Mouse (Mus musculus) limb, embryonic 10.5 days (tissue): ENCODE measurements around the gene Pip4k2c. TPM values are rescaled to one million over a fixed set of nuclear protein-coding genes. Genes with fewer than 3 reads are reported as not detected.

ENCODE experiments used
- DNase-seq: peaks from one replicate; pipeline ENCODE4 v3.0.0-alpha.2; 2017; ENCODE audit warnings: low spot score
- H3K27ac ChIP-seq: fragments of 300-500 bp; sonication (generic); 2 replicates; pipeline ENCODE4 v1.5.1; 2016; ENCODE audit warnings: mild to moderate bottlenecking
- H3K27me3 ChIP-seq: fragments of 300-500 bp; sonication (generic); 2 replicates; pipeline ENCODE4 v1.6.1; 2016; ENCODE audit warnings: low read depth, mild to moderate bottlenecking; ENCODE audit not compliant: poor library complexity, severe bottlenecking
- H3K36me3 ChIP-seq: fragments of 300-500 bp; sonication (generic); 2 replicates; pipeline ENCODE4 v1.6.1; 2016; ENCODE audit warnings: mild to moderate bottlenecking, moderate library complexity
- H3K4me1 ChIP-seq: fragments of 300-500 bp; sonication (generic); 2 replicates; pipeline ENCODE4 v1.6.1; 2016
- H3K4me3 ChIP-seq: fragments of 300-500 bp; sonication (generic); 2 replicates; pipeline ENCODE4 v1.5.1; 2016; ENCODE audit warnings: mild to moderate bottlenecking, moderate library complexity
- H3K9me3 ChIP-seq: fragments of 300-500 bp; sonication (generic); replicated peaks from 2 replicates; pipeline ENCODE4 v1.6.1; 2016; ENCODE audit warnings: mild to moderate bottlenecking
- WGBS: fragments of 180-500 bp; shearing (Covaris S2); methylation state at CpG from one replicate; pipeline ENCODE4 v1.1.7; 2016; 5-methylcytosine and 5-hydroxymethylcytosine counted together
- polyA plus RNA-seq: library from polyadenylated mRNA; unstranded; fragments of >200 nt; fragmentation: Nextera tagmentation; extraction: Ambion mirVana; gene quantifications from 2 replicates; pipeline ENCODE4 v1.2.1, GENCODE M21; 2016

Gene Pip4k2c
- 25.0 and 27.8 TPM in 2 replicates for polyA plus RNA-seq

DNA sequence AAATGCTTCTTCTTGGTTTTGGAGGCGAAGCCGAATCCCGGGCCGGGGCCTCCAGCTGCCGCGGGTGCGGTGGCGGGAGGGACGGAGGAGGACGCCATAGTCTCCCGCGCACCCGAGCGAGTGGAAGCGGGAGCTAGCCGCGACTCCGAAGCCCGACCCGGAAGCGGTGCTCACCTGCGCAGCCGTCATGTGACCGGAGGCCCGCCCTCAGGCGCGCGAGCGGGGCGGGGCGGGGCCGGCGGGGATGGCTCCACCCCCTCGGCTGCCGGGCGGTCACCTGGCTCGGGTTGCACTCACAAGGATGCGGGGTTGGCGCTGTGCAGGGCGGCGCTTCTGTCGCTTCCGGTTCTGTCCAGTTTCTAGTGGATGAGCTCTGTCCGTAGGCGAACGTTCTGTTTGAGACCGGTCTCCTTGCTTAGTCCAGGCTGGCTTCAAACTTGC is at the start of gene Pip4k2c:
Pip4k2c (minus strand) TSS at position 172 of the 441 bp plus-strand sequence.
- under 1% methylated on average over 47 of the region's 47 CpGs for WGBS
- H3K27ac ChIP-seq, result peak within 1 kb of the TSS; percentile 88

DNA sequence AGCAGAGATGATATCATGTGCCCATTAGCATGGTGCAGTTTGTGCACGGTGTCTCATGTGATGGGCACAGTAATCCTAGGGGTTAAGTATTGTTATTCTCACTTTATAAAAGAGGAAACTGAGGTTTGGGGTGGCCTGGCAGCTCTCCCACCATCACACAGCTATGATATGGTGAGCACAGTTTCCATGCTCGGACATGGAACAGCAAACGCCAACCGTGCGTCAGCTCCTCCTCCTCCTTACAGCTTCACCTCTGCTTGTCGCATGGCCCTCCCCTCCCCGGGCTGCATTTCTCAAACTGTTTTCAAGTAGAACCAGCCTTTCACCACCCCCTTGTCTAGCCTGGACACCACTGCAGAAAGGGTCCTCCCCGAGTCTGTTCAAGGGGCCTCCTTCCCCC is 47.1 kb upstream of the Pip4k2c start:
- Histone ChIP-seq H3K4me1 (peaks cover 19% of the 10 kb centered on the region), H3K4me3 (no peak overlapping the region), H3K27ac (no peak overlapping the region), H3K36me3 (no peaks in the 10 kb centered on the region), H3K9me3 (no peaks in the 10 kb centered on the region), H3K27me3 (peaks cover 28% of the 10 kb centered on the region)
- DNase-seq, result no peak
- 82% methylated on average over 8 of the region's 8 CpGs for WGBS

More for the DNA sequence above, at the start of gene Pip4k2c:
- peak; percentile 96 for DNase-seq
- no peaks in the 10 kb centered on the region for H3K9me3 ChIP-seq
- H3K4me1 ChIP-seq, result peaks cover 21% of the 10 kb centered on the region
- H3K36me3 ChIP-seq, result peaks cover 28% of the 10 kb centered on the region
- peak within 1 kb of the TSS; percentile 94 for H3K4me3 ChIP-seq
- H3K27me3 ChIP-seq, result no peaks in the 10 kb centered on the region

DNA sequence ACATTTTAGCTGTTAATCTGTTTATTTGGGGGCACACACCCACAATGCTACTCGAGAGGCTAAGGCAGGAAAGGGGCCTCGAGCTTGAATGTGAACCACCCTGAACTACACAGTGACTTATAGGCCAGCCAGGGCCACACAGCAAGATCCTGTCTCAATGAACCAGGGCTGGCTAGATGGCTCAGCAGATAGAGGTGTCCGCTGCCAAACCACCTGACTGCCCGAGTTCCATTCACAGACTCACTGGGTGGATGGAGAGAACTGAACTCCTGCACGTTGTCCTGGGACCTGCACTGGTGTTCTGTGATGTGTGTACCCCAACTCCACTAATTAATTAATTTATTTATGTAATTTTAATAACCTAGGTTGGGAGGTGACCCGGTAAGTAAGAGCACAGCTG is 46.4 kb upstream of the Pip4k2c start:
- H3K9me3 ChIP-seq, result no peaks in the 10 kb centered on the region
- H3K4me3 ChIP-seq, result no peak overlapping the region
- H3K27ac ChIP-seq, result no peak overlapping the region
- peaks cover 21% of the 10 kb centered on the region for H3K27me3 ChIP-seq
- H3K36me3 ChIP-seq, result no peaks in the 10 kb centered on the region
- peaks cover 14% of the 10 kb centered on the region for H3K4me1 ChIP-seq
- 81% methylated on average over 6 of the region's 6 CpGs for WGBS
- no peak for DNase-seq

DNA sequence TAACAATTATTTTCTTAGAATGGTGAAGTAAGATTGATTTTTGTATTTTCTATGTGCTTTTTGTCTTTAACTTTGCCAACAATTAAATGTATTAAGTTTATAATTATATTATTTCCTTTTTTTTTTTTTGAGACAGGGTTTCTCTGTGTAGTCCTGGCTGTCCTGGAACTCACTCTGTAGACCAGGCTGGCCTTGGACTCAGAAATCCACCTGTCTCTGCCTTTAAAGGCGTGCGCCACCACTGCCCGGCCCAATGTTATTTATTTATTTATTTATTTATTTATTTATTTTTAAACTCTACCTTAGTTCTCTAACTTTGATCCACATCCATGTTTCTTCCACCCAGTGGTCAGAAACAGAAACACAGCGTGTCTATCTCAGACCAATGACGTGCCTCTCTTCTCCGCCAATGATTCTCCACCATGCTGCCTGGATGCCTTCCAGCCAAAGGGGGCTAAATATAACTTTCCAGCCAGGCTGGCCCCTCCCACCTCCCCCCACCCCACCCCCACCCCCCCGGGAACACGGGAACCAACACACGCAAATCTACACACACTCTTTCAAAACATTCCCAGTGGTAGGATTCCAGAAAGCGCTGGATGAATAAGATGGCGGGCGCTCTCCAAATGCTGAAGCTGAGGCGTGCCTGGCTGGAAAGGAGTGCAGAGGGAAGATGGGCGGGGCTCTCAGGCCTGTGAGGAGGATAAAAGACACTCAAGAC is 44.4 kb upstream of the Pip4k2c start:
- WGBS, result 22% methylated on average over 14 of the region's 14 CpGs
- peak; percentile 84 for DNase-seq
- Histone ChIP-seq H3K27me3 (peaks cover 1% of the 10 kb centered on the region; the same call in 1 of the 2 replicates), H3K9me3 (no peaks in the 10 kb centered on the region), H3K27ac (no peak overlapping the region), H3K36me3 (no peaks in the 10 kb centered on the region), H3K4me3 (no peak overlapping the region; the same call in 1 of the 2 replicates), H3K4me1 (peaks cover 7% of the 10 kb centered on the region)

DNA sequence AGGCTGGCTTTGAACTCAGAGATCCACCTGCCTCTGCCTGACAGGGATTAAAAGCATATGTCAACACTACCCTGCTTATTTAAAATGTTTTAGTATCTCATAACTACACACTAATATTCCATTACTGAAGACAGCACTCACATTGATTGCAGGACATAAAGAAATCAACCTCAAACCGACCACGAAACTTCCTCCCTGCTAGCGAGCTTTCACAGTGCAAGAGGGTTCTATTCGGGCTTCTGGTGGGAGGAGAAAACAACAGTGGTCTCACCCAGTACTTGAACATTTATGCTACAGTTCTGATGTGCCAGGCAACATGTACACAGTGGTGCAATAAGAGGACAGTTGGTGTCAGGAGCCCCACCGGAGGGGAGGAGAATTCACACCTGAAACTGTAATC is 39.4 kb upstream of the Pip4k2c start:
- no peak for DNase-seq
- Histone ChIP-seq H3K4me1 (peaks cover under 1% of the 10 kb centered on the region; the same call in 1 of the 2 replicates), H3K36me3 (no peaks in the 10 kb centered on the region), H3K4me3 (no peak overlapping the region), H3K9me3 (no peaks in the 10 kb centered on the region), H3K27me3 (no peaks in the 10 kb centered on the region), H3K27ac (no peak overlapping the region)
- 86% methylated on average over 5 of the region's 5 CpGs for WGBS

DNA sequence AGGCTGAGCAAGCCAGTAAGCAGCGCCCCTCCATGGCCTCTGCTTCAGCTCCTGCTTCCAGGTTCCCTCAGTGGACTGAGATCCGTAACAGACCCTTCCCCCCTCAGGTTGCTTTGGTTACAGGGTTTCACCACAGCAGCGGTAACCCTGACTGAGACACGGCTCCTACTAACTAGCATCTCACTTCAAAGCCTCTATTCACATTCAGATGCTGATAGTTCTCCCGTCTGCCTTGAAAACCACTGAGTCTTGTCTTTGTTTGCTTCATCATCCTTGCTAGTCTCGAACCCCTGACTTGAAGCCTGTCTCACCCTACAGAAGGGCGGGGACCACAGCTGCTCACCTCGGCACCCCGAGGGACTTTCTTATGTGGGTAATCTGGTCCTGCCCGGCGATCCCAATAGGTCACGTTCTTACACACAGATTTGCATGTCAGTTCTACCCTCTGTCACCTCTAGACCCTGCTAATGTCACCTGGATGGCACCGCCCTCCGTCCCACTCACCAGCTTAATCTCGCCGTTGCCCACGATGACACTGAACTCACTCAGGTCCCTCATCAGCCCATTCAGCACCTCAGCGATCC is 26.9 kb upstream of the Pip4k2c start:
- no peak for DNase-seq
- Histone ChIP-seq H3K27me3 (peaks cover 19% of the 10 kb centered on the region; the same call in 1 of the 2 replicates), H3K4me3 (no peak overlapping the region), H3K27ac (no peak overlapping the region), H3K9me3 (no peaks in the 10 kb centered on the region), H3K4me1 (peaks cover 32% of the 10 kb centered on the region), H3K36me3 (no peaks in the 10 kb centered on the region)
- WGBS, result 65% methylated on average over 18 of the region's 18 CpGs

DNA sequence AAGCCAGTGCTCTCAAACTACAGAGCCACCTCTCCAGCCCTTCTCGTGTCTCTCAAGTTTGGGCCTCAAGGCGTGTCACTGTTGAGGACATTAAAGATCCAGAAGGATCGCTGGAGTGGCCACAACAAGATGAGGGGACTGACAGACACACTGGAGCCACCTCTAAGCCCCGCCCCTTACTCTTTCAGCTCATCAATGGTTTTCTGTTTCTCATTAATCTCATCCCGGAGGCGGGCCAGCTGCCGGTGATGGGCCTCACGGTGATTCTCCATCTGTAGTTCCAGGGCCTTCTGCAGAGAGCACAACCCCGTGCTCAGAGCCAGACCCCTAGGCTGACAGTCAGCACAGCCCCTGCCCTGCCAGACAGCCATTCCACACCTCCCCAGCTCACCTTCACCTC is 25.2 kb upstream of the Pip4k2c start:
- WGBS, result 29% methylated on average over 9 of the region's 9 CpGs
- DNase-seq, result no peak
- no peak overlapping the region for H3K4me3 ChIP-seq
- peaks cover 32% of the 10 kb centered on the region for H3K4me1 ChIP-seq
- H3K27ac ChIP-seq, result no peak overlapping the region
- H3K27me3 ChIP-seq, result peaks cover 19% of the 10 kb centered on the region; the same call in 1 of the 2 replicates
- no peaks in the 10 kb centered on the region for H3K9me3 ChIP-seq
- H3K36me3 ChIP-seq, result no peaks in the 10 kb centered on the region

DNA sequence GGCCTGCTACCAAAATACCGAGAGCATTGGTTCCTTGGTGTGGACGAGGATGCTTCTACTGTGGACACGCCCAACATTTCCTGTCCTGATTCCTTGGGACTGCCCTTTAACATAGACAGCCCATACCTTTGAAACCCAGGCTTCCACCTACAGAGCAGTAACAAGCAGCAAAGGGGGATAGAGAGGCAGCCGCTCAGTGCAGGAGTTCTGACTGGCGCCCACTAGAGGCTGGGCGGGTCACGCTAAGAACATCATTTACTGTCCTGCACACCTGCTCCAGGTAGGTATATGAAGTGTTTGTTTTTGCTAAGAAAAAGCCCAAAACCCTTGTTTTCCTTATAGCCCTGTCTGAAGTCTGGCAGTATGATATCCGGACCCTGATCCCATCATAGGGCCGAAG is 21.8 kb upstream of the Pip4k2c start:
- WGBS, result 76% methylated on average over 9 of the region's 9 CpGs
- DNase-seq, result no peak
- Histone ChIP-seq H3K4me1 (peaks cover 18% of the 10 kb centered on the region), H3K27me3 (peaks cover 10% of the 10 kb centered on the region; the same call in 1 of the 2 replicates), H3K4me3 (no peak overlapping the region), H3K27ac (no peak overlapping the region), H3K9me3 (no peaks in the 10 kb centered on the region), H3K36me3 (no peaks in the 10 kb centered on the region)

DNA sequence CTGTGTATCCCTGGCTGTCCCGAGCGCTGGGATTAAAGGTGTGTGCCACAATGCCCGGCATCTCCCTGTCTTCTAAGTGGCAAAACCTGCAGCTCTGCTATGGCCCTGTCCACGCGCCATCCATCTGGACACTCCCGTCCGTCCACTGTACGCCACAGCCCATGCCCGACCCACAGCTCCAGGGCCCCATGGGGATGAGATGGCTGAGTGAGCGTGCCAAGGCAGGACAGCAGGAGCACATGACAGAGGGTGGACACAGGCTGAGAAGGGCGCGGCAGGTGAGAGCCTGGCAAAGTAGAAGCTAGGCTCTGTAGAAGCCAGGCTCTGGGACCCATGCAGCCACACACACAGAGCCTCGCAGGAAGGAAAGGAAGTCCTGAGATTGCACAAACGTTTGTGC is 20.4 kb upstream of the Pip4k2c start:
- H3K27ac ChIP-seq, result no peak overlapping the region
- H3K27me3 ChIP-seq, result peaks cover 14% of the 10 kb centered on the region
- 86% methylated on average over 14 of the region's 14 CpGs for WGBS
- no peak for DNase-seq
- H3K4me3 ChIP-seq, result no peak overlapping the region
- H3K9me3 ChIP-seq, result no peaks in the 10 kb centered on the region
- peaks cover 8% of the 10 kb centered on the region for H3K4me1 ChIP-seq
- no peaks in the 10 kb centered on the region for H3K36me3 ChIP-seq

DNA sequence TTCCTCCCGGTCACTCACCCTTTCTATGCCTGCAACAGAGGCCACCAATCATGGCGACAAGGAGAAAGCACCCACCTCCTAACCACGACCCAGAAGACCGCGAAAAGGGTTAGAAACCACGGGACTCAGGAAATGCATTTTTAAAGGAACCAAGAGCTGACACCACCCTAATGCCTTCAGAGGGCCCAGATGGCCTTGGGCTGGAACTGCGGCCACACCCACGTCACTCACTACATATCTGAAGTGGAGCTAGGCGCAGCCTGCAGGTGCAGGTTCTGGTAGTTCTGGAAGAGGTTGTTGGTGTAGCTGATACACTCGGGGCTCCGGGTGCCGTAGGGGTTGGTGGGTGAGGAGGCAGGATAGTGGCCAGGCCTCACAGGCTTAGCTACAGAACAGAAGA is 19.3 kb upstream of the Pip4k2c start:
- Histone ChIP-seq H3K4me1 (peaks cover 3% of the 10 kb centered on the region; the same call in 1 of the 2 replicates), H3K27ac (no peak overlapping the region), H3K9me3 (no peaks in the 10 kb centered on the region), H3K4me3 (no peak overlapping the region), H3K27me3 (peaks cover 23% of the 10 kb centered on the region), H3K36me3 (no peaks in the 10 kb centered on the region)
- 91% methylated on average over 12 of the region's 12 CpGs for WGBS
- DNase-seq, result no peak

DNA sequence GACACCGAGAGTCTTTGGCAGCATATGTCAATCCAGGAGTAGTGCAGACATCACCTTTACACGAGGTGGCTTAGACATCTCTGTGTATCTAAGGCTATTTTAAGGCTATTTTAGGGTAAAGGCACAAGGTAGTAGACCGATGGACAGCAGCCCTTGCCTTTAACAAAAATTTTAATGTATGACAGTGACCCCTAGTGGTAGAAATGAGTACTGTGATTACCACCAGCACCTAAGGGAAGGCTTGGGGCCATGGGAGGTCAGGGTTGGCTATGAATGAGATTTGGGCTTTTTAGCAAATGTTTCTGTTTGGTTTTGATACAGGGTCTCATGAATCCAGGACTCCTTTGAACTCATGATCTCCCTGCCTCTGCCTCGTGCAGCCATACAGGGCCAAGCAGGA is 17.5 kb upstream of the Pip4k2c start:
- Histone ChIP-seq H3K36me3 (no peaks in the 10 kb centered on the region), H3K27ac (no peak overlapping the region), H3K4me3 (no peak overlapping the region), H3K4me1 (peaks cover 5% of the 10 kb centered on the region; the same call in 1 of the 2 replicates), H3K27me3 (peaks cover 27% of the 10 kb centered on the region), H3K9me3 (no peaks in the 10 kb centered on the region)
- 19% methylated on average over 4 of the region's 4 CpGs for WGBS
- no peak for DNase-seq

DNA sequence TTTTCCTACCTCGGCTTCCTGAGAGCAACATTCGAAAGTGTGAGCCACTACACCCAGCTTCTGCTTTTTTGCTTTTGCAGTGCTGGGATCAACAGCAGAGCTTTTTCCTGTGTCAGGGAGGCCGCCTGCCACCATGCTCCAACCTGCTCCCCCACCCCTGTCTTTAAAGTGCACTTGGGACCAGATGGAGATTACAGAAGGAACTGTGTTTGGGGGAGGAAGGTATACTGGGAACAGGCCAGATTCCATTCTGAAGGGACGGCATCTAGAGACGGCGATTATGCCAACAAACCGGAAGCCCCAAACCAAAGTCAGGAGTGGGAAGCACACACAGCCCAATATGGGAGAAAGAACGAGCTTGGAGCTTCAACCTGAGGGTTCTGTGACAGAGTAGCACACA is 15.8 kb upstream of the Pip4k2c start:
- no peaks in the 10 kb centered on the region for H3K9me3 ChIP-seq
- WGBS, result 89% methylated on average over 8 of the region's 8 CpGs
- no peak overlapping the region for H3K4me3 ChIP-seq
- H3K27ac ChIP-seq, result no peak overlapping the region
- peaks cover 5% of the 10 kb centered on the region; the same call in 1 of the 2 replicates for H3K4me1 ChIP-seq
- no peaks in the 10 kb centered on the region for H3K36me3 ChIP-seq
- no peak for DNase-seq
- H3K27me3 ChIP-seq, result peaks cover 27% of the 10 kb centered on the region

DNA sequence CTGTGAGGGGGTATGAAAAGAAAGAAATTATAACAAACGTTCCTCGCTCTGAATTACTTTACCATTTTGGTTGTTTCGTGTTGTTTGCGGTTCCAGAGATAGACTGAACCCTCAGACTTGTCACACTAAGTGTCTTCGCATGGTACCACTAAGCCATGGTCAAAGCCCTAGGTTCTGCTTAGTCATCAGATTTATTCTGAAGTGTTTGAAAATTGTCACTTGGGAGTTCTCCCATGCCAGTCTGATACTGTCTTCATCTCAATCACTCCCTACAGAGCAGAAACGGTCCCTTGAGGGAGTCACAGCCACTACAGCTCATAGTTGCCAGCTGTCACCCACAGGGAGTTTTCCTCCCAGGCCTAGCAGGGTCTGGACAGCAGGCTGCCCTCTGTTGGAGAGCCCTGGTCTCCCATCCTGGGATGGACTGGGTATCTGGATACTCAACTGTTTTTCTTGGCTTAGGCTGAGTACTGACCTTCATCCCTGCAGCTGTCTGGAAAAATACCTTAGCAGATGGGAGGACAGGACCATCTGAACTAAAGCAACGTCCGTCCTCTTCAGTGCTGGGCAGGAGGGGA is 15.0 kb upstream of the Pip4k2c start:
- H3K27me3 ChIP-seq, result peaks cover 27% of the 10 kb centered on the region
- H3K4me3 ChIP-seq, result no peak overlapping the region
- no peak overlapping the region for H3K27ac ChIP-seq
- H3K4me1 ChIP-seq, result peaks cover 5% of the 10 kb centered on the region; the same call in 1 of the 2 replicates
- WGBS, result 63% methylated on average over 8 of the region's 8 CpGs
- no peaks in the 10 kb centered on the region for H3K9me3 ChIP-seq
- H3K36me3 ChIP-seq, result no peaks in the 10 kb centered on the region
- DNase-seq, result no peak
